Mouse (Mus musculus): ENCODE measurements at regions not wholly inside any gene's neighbourhood (a gene's known extent, or its start where the extent isn't known, plus 50 kb on each side); places are given as distances from the start of the nearest gene placed in this dataset.

- DNase-seq (ENCODE audit: low spot score, missing footprints), result no peak
- 74% methylated on average over 1 of the region's 1 CpGs for WGBS
- H3K4me2 ChIP-seq, result no peak overlapping the region
- ATAC-seq (ENCODE audit: low FRiP score), result no peak
- no peaks in the 10 kb centered on the region for H3K9me3 ChIP-seq (ENCODE audit: control insufficient read depth, low read length)
- no peaks in the 10 kb centered on the region for H3K4me1 ChIP-seq (ENCODE audit: control insufficient read depth, insufficient read depth, low read length)
- H3K4me3 ChIP-seq (ENCODE audit: low read depth, low read length), result no peak overlapping the region
- no peaks in the 10 kb centered on the region for H3K27me3 ChIP-seq (ENCODE audit: control insufficient read depth, insufficient read depth, low read length)
- H3K27ac ChIP-seq (ENCODE audit: low read depth, low read length), result no peak overlapping the region
- H3K9ac ChIP-seq (ENCODE audit: low read length), result no peak overlapping the region
- H3K36me3 ChIP-seq (ENCODE audit: control insufficient read depth, insufficient read depth, low read length), result no peaks in the 10 kb centered on the region
These were observed 55.6 kb upstream of the Tmem196 start for GRCm38 (mm10) chr12:119890030-119890429.

All from midbrain, embryonic 11.5 days (tissue).